Mouse (Mus musculus): ENCODE measurements around the gene Olfr691.
"Not testable (repeated sequence)": the region's sequence is repeated elsewhere in the genome, so short reads cannot be mapped to it uniquely, and the experiment has no call there.

The Olfr691 gene

DNA sequence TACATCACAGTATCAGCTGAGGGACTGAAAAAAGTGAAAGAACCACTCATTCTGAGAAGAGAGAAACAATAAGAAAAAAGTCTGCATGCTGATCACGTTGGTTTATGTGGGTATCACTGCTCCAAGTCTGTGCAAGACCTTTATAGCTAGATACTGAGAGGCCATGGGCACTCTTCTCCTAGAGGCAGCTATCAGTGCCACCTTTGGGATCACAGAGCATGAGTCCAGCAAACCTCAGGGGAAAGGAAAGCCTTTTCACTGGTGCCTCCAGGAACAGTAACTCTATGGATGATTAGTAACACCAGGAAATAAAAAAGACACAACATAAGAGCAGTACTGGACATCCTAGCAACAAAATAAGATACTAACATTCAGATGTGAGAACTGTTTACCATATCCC, at the start of gene Olfr691:
TSS of gene Olfr691 (minus strand) at position 101 of the 400 bp plus-strand sequence.
- no peak for DNase-seq (ENCODE audit: low spot score)

DNA sequence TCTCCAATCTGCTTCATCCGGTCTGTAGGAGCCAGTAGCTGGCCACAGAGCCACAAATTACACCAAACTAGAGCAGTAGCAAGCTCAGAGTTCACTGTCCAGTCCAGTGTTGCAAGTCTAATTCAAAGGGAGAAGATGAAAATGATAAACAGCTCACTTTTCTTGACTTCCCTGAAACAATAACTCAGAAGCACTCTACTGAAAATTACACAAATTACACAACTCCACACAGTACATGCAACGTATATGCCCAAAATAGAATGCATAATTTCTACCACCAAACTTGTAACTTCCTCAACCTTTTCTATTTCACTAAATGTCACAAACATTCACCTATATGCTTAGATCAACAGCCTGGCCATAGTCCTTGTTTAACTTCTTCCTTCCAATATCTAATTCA, 48.2 kb upstream of the Olfr691 start:
- no peak for DNase-seq (ENCODE audit: low spot score)

DNA sequence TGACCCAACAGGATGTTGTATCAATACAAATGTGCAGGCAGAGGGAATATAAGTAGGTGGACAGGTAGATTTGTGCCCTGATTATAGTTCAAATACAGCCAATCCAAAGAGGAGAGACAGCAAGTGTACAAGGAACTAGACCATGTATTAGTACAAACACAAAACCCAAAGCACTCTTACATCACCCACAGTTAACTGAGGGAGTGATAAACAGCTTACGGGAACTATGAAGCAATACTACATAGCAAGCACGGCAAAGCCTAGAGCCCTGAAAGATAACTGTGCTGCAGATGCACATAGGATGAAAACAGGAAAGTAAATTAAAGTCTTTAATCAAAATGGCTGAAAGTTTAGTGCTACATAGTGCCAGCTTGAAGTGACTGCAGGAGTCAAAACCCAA, 45.6 kb upstream of the Olfr691 start:
- DNase-seq (ENCODE audit: low spot score) = no peak

DNA sequence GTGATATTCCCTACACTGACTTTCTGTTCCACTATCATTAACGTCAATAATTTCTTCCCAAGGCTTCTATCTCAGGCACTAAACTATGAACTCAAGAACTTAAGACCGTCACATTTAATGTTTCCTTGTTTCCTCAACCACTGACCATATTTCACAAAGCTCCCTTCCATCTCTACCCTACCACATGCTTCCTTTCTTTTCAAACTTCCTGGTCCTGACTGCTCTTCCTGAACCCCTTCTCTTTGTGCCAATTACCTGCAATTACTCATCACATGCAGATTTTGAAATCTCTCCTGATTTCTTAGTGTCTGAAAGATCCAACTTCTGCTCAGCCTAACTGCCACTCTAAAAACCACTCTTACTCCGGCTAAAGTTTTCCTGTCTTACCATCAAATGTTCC, 38.3 kb upstream of the Olfr691 start:
- no peak for DNase-seq (ENCODE audit: low spot score)

DNA sequence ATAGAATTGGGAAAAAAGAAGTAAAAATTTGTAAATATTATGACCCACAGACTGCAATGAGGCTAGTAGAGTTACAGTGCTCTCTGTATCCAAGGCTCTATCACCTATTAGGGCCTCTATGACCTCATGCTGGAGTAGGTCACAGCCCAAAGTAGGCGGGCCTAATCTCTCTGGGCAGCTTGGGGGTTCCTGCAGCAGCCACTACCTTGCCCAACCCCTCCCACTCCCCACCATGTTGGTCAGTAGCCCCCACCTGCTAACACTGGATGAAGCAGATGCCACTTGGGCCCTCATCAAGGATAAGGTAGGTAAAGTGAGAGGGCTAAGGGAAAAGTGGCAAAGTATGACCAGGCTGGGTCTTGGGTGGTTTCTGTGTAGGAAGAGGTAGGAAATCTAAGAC, 32.8 kb upstream of the Olfr691 start, which contains the start of gene Gm5901:
TSS of gene Gm5901 (plus strand) at position 173 of the 400 bp plus-strand sequence.
- no peak for DNase-seq (ENCODE audit: low spot score)

DNA sequence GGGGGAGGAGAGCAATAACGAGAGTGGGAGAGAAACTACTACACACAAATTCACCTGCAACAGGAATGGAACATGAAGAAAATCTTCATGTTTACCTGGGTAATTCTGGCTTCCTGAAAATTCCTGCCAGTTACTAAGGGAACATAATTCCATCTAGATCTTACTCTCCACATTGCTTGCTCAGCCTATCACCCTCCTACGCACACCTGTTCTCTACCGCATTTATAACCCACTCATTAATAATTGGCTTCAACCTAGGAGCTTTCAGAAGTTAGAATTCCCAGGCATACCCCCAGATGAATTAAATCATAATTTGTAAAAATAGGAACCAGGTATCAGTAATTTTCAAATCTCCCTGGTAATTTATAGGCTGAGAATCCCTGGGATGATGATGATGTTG, 31.9 kb upstream of the Olfr691 start:
- no peak for DNase-seq (ENCODE audit: low spot score)

DNA sequence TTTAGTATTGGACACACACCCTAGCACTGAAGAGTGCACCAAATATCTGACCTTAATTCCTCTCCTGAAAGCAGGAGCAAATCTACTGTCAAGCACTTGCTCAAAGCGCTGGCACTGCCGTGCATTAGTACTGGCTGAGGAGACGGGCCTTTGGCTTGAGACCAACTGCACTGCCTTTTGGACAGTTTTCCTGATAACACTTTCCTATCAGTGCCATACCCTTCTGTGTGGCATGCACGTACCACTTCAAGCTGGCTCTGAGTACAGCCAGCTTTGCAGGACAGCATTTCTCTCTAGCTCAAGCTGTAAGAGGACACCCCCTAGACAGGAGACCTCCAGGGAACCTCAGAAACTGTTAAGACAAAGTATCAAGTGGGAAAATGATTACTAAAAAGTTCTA, 31.4 kb upstream of the Olfr691 start:
- DNase-seq (ENCODE audit: low spot score) = no peak

DNA sequence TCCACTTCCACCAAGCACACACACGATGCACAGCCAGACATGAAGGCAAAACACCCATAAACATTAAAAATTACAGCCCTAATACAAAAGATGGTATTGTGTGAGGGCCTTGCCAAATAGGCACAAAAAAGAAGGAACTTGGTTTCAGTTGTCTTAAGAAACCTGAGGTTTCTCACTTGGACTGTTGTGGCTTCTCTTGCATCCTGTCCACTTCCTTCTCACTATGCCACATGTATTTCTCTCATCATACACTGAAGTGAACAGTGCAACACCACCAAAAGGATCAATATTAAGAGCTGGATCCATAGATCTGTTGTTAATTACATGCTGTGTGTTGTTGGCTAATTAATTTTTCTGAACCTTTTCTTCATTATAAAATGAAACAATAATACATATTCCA, 30.8 kb upstream of the Olfr691 start:
- DNase-seq (ENCODE audit: low spot score) = no peak

DNA sequence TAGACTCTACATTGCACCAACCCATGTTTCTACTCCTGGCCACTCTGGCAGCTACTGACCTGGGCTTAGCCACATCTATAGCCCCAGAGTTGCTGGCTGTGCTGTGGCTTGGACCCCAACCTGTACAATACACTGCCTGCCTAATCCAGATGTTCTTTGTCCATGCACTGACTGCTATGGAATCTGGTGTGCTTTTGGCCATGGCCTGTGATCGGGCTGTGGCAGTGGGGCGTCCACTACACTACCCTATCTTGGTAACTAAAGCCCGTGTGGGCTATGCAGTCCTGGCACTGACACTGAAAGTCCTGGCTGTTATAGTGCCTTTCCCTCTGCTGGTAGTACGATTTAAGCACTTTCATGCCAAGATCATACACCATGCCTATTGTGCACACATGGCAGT, 26.5 kb upstream of the Olfr691 start:
- no peak for DNase-seq (ENCODE audit: low spot score)

DNA sequence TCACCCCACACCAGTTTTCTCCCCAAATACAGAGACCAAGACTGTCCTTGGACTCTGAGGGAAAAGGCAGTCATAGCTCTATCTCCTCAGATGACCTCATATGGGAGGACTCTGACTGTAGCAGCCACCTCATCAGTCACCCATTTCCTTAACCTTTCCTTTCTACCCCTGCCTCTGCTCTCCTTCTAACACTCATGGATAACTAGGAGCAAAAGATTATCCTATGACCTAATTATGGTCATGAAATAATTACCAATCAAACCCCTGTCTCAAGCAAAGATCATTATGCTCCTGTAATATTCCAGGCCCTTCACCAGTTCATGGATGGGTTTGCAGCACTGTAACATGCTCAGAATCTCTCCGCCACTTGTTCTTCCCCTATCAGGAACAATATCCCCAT, 25.9 kb upstream of the Olfr691 start, which contains the start of gene Olfr692:
TSS of gene Olfr692 (plus strand) at position 301 of the 400 bp plus-strand sequence.
- DNase-seq (ENCODE audit: low spot score) = no peak

DNA sequence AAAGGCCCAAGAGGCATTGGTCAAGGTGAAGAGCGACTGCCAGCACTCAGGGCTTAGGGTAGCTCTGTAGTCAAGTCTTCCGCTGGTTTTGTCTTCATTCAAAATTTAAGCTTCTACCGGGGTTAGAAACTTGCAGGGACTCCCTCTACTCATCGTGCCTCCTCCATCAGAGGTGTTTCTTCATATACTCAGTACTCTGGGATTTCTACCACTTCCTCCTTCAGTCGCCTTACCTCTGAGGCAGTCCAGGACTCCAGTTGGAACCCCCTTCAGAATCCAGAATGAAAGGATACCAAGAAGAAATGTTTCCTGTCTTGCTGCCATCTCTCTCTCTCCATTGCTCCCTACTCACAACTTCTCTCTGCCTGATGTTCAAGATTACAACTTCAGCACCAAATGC, 25.2 kb upstream of the Olfr691 start:
- DNase-seq (ENCODE audit: low spot score) = no peak

DNA sequence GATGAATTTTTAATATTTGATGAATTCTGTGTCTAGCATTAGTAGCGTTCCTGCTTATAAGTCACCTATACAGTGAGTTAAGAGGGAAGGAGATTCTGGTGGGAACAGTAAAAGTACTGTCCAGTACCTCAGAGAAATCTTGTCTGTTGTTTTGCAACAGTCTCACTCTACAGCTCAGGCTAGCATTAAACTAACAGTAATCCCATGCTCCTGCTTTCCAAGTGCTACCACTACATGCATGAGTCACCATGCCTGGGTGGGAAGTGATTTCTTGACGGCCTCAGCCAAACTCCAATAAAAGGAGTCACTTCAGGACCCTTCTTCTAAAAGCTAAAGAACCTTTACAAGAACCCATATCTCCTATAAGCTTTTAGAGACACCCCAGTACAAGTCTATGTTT, 19.6 kb upstream of the Olfr691 start:
- no peak for DNase-seq (ENCODE audit: low spot score)

DNA sequence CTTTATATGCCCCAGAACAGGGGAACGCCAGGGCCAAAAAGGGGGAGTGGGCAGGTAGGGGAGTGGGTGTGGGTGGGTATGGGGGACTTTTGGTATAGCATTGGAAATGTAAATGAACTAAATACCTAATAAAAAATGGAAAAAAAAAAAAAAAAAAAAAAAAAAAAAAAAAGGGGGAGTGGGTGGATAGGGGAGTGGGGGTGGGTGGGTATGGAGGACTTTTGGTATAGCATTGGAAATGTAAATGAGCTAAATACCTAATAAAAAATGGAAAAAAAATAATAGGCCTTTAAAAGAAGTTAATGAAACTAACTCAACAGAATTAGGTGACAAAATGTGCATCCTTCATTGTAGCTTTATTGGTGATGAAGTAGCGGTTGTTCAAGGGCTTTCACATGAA, 14.4 kb upstream of the Olfr691 start:
- not testable (repeated sequence) for DNase-seq (ENCODE audit: low spot score)

DNA sequence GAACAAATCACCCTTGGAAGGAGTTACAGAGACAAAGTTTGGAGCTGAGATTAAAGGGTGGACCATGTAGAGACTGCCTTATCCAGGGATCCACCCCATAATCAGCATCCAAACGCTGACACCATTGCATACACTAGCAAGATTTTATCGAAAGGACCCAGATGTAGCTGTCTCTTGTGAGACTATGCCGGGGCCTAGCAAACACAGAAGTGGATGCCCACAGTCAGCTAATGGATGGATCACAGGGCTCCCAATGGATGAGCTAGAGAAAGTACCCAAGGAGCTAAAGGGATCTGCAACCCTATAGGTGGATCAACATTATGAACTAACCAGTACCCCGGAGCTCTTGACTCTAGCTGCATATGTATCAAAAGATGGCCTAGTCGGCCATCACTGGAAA, 14.0 kb upstream of the Olfr691 start:
- DNase-seq (ENCODE audit: low spot score) = not testable (repeated sequence)

DNA sequence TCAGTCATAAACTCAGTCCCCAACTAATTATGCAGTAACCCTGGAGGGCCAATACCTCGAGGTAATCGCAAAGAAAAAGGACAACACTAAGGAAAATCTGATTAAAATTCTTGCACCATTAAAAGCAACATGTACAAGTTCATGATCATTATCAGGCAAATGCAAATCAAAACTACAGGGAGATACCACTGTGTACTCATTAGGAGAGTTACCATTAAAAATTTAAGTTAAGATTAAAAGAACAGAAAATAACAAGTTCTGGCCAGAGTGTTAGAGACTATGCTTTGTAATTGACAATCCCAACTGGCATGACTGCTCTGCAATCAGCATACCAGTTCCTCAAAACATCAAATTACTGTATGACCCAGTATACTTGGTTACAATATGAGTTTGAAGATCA, 682 bp upstream of the Olfr691 start:
- DNase-seq (ENCODE audit: low spot score) = no peak

DNA sequence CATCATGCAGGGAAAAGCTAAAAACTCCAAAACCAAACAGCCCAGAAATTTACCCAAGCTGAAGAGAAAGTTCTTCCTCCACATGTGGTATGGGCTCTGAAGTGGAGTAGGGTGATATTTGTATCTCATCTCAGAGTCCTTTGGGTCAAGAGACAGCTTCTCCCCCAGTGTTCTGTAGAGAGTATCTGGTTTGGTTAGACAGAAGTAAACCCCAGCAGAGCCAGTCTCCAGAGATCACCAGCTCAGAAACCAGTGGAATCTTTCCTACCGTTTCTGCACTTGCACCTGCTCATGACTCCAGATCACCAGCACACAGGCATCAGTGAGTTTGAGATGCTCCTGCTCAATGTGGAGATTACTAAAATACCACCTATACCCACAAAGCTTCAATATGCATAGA, 8.1 kb downstream of the Olfr691 start, which contains the start of gene Olfr690:
TSS of gene Olfr690 (minus strand) at position 101 of the 400 bp plus-strand sequence.
- DNase-seq (ENCODE audit: low spot score) = no peak

DNA sequence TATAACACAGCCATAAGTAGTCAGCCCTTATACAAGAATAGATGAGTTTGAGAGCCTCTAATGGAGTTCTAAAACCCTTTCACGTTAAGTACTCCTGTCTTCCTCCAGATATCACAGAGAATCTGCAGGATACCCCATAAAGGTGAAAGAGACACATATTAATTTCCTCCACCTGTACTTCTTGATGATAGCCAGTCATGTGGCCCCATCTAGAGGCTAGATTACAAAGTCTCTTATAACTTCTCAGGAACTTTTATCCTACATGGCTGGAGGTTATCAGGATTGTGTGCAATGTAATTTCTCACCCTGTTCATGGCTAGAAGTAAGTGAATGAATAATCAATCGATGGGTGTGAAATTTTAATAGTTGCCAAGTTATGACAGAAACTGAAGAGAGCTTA, 16.8 kb downstream of the Olfr691 start:
- no peak for DNase-seq (ENCODE audit: low spot score)

DNA sequence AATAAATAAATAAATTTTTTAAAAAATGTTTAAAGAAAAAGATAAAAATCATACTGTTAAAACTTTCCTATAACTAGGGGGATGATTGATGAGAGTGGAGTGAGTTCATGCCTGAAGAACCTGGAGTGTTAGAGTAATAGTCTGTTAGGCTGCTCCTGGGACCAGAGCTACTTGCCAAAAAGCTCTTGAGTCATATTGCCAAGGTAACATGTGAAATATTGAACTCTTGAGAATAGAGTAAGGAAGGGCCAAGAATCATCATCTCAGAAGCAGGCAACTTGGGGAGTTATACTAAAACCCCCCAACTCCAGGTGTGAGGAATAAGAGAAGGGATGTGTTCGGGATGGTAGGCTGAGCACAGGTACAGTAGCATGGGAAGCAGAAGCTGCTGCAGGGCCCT, 31.2 kb downstream of the Olfr691 start, which contains the start of gene Olfr689:
TSS of gene Olfr689 (plus strand) at position 301 of the 400 bp plus-strand sequence.
- no peak for DNase-seq (ENCODE audit: low spot score)

DNA sequence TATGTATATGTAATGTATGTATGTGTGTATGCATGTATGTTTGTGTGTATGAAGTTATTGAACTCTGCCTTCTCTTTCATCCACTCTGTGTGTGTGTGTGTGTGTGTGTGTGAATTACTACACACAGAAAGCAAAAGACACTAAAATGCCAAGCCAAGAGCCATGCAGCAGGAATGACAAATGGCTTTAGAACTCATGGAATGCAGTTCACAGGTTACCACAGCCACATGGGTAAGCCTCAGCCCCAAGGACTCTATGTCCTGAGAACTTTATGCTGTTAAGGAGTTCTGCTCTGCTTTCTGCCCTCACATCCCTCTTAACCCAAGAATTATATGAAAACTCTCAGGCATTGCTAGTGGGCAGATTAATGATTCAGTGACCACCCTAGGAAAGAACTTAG, 52.0 kb downstream of the Olfr691 start:
- DNase-seq (ENCODE audit: low spot score) = no peak

DNA sequence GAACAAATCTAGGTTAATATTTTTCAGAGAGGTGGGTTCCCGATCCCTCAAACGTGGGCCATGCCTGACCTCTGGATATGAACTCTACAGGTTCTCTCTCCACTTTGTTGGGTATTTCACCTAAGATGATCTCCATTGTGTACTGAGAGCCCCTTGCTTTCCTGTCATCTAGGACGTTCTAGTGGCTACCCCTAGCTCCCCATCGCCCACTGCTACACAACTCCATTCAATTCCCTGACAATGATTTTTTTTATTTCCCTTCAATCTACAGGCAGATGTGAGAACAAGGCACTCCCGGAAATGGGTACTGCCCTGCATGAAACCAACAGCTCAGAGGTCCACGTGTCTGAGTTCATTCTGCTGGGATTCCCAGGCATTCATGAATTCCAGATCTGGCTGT, 54.3 kb downstream of the Olfr691 start, which contains the start of gene Olfr688:
TSS of gene Olfr688 (plus strand) at position 301 of the 400 bp plus-strand sequence.
- DNase-seq (ENCODE audit: low spot score) = no peak
